Mouse (Mus musculus) subcutaneous adipose tissue, adult 2 months (tissue): ENCODE measurements around the gene Cdc14b. TPM values are rescaled to one million over a fixed set of nuclear protein-coding genes. Genes with fewer than 3 reads are reported as not detected.

ENCODE experiments used
- polyA plus RNA-seq: library from polyadenylated mRNA; depleted of rRNA; stranded (reverse); fragments of >200 nt; gene quantifications from 2 replicates; pipeline ENCODE4 v1.2.3, GENCODE M21; 2012; ENCODE audit warnings: low replicate concordance; rRNA removed

Gene Cdc14b
- 3.7 and 4.7 TPM in 2 replicates for polyA plus RNA-seq

DNA sequence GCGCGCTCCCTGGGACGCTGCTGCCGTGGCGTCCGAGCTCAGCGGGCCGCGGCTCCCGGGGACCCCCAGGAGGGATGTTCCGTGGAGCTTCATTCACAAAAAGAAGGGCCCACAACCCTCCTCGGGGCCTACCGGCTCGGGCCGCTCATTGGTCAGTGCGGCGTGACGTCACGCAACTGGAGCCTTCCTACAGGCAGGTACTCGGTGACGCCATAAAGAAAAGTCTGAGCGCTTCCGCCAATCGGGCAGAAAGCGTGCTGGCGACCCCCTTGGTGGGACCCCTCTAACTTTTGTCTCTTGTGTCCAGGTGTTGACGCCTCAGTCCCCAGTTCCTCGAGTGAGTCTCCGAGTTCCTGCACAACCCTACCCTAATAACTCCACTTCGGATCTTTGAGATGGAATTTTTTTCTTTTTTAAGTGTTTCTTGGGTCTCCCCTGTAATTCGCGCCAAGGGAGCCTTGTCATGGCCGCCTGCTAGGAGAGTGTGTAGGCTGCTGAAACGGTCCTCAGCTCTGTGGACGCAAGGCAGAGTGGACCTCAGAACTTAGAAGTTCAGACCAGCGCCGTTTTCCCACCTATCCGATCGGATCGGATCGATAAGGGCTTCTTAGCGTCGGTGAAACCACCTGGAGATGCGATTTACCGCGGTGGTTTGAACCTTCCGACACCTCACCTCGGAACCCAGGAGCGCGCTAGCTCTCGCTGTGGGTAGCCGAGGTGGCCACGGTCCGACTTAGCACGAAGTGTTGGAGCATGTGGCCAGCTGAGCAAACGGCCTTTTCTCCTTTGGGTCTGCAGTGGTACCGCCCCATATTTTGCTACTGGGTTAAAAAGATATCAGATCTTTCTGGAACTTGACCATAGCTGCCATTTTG is at the start of gene Cdc14b:
Gene Cdc14b (minus strand): TSS at position 412 of the 875 bp plus-strand sequence.

GRCm38 (mm10) chr13:64312024-64312915 is 37.2 kb upstream of the Cdc14b start, which contains the start of gene Aaed1:
Gene Aaed1 (minus strand): TSS chr13:64312710.

GRCm38 (mm10) chr13:64161548-64161915 is 113.6 kb downstream of the Cdc14b start, which contains the start of gene Habp4:
Gene Habp4 (plus strand): TSS chr13:64161824.

GRCm38 (mm10) chr13:64153083-64153682 is 121.9 kb downstream of the Cdc14b start, which contains the start of gene Zfp367:
Gene Zfp367 (minus strand): TSS chr13:64153202.

Other genes starting within 250 kb of the Cdc14b start
- gene Hsd17b3, start 186.1 kb downstream of the Cdc14b start, polyA plus RNA-seq: not detected in 2 replicates
- gene Slc35d2, start 145.9 kb downstream of the Cdc14b start, polyA plus RNA-seq: 6.2 and 9.3 TPM in 2 replicates
- gene Zfp367, start 122.1 kb downstream of the Cdc14b start, polyA plus RNA-seq: 12.9 and 13.7 TPM in 2 replicates
- gene Habp4, start 113.5 kb downstream of the Cdc14b start, polyA plus RNA-seq: 16.8 and 24.8 TPM in 2 replicates
- gene Aaed1, start 37.4 kb upstream of the Cdc14b start, polyA plus RNA-seq: 18.5 and 20.7 TPM in 2 replicates
- 251 and 750 TPM in 2 replicates for gene Ctsl, start 95.6 kb upstream of the Cdc14b start, polyA plus RNA-seq
- gene Cdk20, start 157.0 kb upstream of the Cdc14b start, polyA plus RNA-seq: 19.7 and 20.4 TPM in 2 replicates
- not detected in 2 replicates for gene Fam240b, start 222.5 kb upstream of the Cdc14b start, polyA plus RNA-seq